Mouse (Mus musculus) retina, adult 2 months (tissue): ENCODE measurements around the gene Ankrd33b.

Source experiments
- DNase-seq: peaks from one replicate; pipeline ENCODE4 v3.0.0-alpha.2; 2012; ENCODE audit warnings: low read depth, low spot score

Gene Ankrd33b

DNA sequence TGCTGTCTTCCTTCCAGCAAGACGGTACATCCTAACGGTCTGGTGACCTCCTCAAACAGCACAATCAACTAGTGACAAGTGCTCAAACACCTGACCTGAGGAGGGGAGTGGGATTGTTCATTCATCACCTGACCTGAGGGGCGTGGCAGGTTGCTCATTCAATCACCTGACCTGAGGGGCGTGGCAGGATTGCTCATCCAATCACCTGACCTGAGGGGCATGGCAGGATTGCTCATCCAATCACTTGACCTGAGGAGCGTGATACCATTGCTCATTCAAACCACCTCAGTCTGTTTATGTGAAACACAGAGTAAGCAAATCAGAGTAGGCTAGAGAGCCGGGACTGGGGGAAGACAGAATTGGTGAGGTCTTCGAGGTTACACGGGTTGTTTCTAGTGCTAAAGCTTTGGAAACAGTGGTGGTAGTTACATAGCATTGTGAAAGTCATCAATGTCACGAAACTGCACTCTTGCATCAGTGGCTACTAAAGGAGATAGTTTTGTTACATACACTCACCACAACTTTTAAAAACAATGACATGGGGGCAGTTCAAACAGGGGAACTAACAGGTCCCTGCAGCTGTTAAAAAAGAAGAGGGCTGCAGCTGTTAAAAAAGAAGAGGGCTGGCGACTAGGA, 28.8 kb downstream of the Ankrd33b start:
- no peak for DNase-seq

GRCm38 (mm10) chr15:31337983-31338382, 29.5 kb downstream of the Ankrd33b start:
- DNase-seq, result no peak

- no peak for DNase-seq
These were observed 30.3 kb downstream of the Ankrd33b start for GRCm38 (mm10) chr15:31337192-31337741.

DNA sequence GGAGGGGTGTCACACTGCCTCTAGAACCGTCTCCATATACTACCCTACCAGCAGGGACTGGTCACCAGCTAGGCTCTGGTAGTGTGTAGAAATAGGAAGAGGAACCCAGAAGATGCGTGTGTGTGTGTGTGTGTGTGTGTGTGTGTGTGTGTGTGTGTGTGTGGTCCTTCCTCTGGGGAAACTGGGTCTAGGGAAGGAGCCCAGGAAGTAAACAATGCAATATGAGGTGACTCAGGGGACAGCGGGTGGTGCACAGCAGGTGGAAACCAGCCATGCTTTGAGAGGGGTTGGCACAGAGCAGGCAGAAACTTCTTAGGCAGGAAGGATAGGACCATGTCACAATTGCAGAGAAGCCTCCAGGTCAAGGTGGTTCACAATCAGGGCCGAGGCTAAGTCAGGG, 30.8 kb downstream of the Ankrd33b start:
- DNase-seq, result no peak

GRCm38 (mm10) chr15:31334829-31335228, 32.7 kb downstream of the Ankrd33b start:
- DNase-seq, result no peak

DNA sequence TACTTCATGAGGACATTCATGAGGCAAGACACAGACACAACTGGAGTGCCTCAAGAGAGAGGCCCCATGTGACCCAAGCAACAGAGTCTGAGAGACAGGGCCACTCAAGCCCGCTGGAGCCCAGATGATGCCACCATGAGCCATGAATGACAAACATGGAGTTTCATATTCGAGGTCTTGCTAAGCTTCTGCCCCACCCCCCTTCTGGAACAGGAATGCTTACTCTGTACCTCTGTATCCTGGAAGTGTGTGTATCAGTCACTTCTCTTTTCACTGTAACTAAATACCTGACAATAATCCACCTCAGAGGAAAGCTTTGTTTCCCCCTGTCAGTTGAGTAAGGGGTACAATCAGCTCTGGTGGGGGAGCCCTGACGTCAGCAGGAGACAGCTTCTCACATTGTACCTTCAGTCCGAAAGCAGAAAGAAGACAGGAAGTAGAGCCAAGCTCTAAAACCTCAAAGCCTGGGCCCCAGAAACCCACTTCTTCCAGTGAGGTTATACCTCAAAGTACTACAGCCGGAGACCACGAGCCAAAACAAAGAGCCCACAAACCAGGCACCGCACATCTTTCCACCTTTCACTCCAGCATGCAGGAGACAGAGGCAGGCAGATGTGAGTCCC, 34.9 kb downstream of the Ankrd33b start:
- no peak for DNase-seq

DNA sequence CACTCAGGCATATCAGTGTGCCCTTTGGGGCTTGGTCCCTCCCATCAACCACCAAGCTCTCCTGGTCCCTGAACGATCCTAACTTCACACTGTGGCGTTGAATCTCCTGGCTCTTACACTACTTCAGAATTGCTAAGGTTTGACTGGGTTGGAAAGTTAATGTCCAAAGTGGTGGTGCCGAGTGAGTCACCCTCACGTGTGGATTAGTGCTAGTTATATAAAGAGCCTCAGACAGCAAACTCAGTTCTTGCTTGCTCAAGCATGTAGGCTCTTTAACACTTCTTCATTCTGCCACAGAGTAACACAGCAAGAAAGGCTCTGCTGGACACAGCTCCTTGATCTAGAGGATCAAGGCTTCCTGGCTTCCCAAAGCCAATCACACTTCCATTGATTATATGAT, 35.8 kb downstream of the Ankrd33b start:
- DNase-seq, result no peak

DNA sequence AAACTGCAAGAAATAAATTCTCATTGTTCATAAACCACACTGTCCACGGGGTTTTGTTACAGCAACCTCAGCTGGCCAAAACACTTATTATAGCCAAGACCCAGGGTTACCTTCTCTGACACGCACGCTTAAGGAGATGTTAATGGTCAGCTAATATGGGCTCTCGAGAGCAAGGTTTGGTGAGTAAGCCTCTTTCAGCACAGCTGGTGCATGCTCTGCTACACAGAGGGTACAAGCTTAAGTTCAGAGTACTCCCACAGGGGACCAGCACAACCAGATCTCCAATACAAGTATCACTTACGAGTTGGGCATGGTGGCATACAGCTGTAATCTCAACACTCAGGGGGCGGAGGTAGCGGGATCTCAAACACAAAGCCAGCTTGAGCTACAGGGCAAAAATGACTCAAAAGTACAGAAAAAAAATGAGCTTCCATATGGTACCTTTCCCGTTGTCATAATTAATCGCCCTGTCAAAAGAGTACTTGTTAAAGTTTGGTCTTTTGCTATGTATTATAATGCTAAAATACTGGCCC, 39.4 kb downstream of the Ankrd33b start:
- no peak for DNase-seq

GRCm38 (mm10) chr15:31325660-31326354, 41.7 kb downstream of the Ankrd33b start:
- no peak for DNase-seq

DNA sequence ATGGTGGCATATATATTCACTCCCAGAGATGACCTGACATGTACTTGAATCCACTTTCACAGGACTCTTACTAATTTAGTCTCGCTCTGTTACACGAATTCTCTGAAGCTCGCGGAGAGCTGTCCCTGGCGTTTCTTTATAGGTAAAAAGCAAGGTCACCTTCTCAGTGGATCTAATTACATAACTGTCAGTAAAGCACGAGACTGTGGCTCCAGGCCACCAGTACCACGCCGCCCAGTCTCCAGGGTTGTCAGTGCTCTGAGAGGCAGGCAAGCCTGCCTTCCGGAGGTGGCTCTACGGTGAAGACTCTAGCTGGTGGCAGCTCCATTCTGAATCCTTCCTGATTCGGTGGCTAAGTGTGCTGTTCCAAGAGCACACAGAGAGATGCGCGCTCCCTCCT, 43.0 kb downstream of the Ankrd33b start:
- no peak for DNase-seq

- no peak for DNase-seq
These were observed 43.8 kb downstream of the Ankrd33b start for GRCm38 (mm10) chr15:31323684-31324083.

DNA sequence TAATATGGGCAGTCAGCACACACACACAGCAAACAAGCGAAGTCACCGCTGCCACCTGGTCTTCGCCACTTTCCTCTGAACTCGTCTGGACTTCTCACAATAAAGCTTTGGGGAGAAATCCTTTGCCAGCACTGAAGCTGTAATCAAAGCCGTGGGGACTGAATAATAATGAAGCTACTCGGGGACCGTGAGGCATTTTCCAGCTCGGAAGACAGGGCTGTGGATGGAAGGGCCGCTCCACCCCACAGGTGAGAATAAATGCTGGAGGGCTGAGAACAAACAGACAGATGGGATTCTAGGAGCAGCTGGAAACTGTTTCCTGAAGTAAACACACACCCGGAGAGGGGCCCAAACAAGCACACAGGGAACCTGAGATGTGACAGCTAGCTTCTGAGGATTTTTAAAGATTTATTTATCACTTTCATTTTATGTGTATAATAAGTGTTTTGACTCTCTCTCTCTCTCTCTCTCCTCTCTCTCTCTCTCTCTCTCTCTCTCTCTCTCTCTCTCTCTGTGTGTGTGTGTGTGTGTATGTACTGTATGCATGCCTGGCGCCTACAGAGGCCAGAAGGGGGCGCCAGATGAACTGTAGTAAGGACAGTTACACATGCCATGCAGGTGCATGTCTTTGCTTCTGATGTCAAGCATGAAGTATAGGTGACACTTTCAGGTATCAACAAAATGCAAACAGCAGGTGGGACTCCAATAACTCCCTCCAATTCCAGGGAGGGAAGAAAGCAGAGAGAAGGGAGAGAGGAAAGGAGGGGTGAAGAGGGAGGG, 46.7 kb downstream of the Ankrd33b start:
- no peak for DNase-seq

GRCm38 (mm10) chr15:31319046-31319445, 48.5 kb downstream of the Ankrd33b start:
- no peak for DNase-seq

DNA sequence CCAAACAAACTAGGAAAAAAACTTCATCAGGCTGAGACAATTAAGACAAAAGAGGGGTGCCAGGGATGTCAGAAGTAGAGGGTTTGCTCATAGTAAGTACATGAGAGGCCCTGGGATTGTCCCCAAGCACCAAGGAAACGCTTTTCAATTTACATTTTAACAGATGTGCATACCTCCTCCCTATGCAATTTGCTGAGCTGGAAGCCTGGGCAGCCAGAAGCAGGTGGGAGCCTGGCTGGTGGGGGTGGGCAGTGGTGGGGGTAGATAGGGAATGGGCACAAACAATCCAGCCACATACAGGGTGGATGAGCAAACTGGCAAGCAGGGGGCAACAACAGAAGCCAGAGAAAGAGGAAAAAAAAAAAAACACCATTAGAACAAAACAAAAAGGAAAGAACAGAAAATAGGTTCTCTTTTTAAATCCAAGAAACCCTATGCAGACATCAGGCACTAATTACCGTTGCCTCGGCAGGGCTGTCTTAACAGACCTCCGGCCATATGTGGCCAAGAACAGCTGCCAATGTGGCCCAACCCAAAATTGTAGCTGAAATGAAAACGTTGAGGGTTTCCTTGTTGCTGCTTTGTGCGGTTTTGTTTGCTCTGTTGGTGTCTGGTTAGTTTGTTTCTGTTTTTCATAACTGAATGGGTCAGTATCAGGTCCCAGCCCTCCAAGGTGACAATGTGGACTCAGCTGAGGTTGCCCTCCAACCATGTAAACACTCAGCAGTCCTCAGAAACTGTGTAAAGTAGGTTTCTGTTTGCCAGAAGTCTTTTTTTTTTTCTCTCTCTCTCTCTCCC, 49.2 kb downstream of the Ankrd33b start:
- no peak for DNase-seq

DNA sequence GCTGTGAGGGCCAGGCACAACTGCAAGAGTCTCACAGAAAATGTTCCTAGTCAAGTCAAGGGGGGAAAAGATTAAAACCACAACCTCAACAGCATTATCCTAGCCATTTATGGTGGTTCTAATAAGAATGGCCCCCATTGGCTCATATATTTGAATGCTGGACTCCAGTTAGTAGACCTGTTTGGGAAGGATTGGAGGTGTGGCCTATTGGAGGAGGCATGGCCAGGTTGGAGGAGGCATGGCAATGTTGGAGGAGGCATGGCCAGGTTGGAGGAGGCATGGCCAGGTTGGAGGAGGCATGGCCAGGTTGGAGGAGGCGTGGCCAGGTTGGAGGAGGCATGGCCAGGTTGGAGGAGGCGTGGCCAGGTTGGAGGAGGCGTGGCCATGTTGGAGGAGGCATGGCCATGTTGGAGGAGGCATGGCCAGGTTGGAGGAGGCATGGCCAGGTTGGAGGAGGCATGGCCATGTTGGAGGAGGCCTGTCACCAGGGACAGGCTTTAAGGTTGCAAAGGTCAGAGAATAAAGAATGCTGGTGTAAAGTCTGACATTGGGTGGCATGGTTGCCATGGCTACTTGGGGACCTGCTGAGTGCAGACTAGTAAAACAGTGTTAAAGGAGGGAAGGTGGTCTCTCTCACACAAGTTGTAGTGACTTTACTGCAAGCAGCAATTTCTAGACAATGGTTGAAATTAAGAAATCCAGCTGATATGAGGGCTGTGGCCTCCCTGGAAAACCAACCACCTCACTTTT, 50.3 kb downstream of the Ankrd33b start:
- DNase-seq, result no peak

DNA sequence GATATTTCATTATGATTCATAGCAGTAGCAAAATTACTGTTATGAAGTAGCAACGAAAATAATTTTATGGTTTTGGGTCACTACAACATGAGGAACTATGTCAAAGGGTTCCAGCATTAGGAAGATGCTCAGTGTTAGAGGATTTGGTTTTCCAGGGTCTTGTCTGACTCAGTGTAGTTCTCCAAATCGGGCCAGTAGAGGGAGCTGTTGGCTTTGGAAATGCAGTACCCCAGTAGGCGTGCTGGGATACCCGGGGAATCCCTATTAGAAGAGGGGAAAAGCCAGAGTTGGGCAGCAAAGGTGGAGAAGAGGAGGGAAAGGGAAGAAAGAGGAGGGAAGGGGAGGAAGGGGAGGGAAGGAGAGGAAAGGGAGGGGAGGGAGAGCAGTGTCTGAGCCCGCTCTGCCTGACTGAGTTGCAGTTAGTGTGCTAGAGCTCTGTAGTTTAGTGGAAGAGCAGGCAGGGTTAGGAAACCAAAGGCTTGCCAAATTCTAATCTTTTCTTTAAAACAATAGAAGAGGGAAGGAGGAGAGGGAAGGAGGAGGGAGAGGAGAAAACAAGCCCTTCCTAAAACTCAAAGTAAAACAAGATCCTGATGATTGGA, 51.8 kb downstream of the Ankrd33b start:
- DNase-seq, result peak; percentile 72

GRCm38 (mm10) chr15:31312001-31312400, 55.5 kb downstream of the Ankrd33b start:
- no peak for DNase-seq

- DNase-seq, result no peak
These were observed 58.0 kb downstream of the Ankrd33b start for GRCm38 (mm10) chr15:31309526-31309925.

- DNase-seq, result no peak
These were observed 60.8 kb downstream of the Ankrd33b start for GRCm38 (mm10) chr15:31306726-31307125.

GRCm38 (mm10) chr15:31305181-31305580, 62.3 kb downstream of the Ankrd33b start:
- DNase-seq, result no peak
